Mouse (Mus musculus) monocyte, adult 59 days (primary cell): ENCODE results near the gene Papolb. TPM values are rescaled to one million over a fixed set of nuclear protein-coding genes. Genes with fewer than 3 reads are reported as not detected.

Source experiments
- total RNA-seq, 2 experiments: library from RNA; stranded (reverse); gene quantifications; one replicate each; pipeline ENCODE4 v1.2.4; 2023

The Papolb gene
- not detected for total RNA-seq

DNA sequence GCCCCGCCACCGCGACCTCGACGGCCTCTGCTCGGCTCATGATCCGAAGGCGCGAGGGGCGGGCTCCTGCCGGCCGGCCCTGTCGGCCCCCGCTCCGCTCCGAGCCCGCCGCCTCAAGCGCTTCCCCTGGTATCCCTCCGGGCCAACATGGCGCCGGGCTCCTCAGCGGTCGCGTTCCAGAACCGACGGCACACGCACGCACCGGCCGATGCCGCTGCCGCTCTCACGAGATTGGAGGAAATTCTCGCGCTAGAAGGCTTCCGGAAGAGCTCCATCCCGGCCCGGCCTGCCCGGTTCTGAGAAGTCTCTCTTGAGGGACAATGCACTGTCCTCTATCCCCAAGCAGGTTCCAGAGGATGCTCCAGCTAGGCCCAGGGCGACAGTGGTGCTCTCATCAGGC is at the start of gene Papolb:
TSS of gene Papolb (minus strand) at position 162 of the 400 bp plus-strand sequence.

DNA sequence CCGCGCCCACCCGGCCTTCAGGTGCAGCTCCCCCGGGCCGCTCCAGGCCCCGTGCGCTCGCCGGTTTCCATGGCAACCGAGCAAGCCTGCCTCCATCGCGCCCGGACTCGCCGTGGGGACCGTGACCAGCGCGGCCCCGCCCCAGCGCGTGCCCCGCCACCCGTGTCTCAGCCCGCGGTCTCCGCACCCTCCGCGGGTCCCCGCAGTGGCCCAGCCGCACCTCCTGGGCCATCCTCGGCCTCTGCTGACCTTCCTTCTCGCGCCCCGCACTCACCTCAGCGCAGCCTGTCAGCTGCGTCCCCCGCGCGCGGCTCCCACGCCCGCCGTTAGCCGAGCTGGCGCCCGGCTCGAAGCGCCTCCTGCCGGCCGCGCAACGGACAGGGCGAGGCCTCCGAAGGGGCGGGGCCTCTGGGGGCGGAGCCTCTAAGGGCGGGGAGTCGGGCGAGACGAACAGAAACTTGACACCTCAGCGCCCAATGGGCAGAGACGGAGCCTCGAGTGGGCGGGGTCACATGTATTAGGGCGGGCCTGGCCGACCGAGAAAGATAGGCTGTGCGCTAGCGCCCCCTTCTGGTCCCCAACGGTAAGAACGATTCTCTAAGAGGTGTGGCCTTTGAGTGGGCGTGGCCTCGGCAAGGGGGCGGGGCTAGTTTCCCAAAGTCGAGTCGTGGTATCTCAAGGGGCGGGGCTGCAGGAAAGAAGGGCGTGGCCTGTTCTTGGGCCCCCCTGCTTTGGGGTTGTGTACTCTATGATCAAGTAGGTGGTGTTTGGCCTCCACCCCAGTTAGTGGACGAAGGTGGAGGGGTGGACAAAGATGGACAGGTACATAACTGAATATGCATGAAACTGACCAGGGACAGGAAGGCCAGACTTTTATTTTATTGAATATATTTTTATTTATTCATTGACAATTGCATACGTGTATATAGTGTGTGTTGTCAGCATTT is 21.1 kb upstream of the Papolb start, which contains the start of gene Radil:
TSS of gene Radil (minus strand) at position 393 of the 947 bp plus-strand sequence.

Other genes starting within 250 kb of the Papolb start
- gene Foxk1, start 128.6 kb downstream of the Papolb start, total RNA-seq: 10 to 100 TPM; 79.3 to 81.3 TPM
- 10 to 100 TPM; 39.7 to 51.8 TPM for gene Ap5z1, start 66.1 kb downstream of the Papolb start, total RNA-seq
- not detected for gene Radil, start 21.0 kb upstream of the Papolb start, total RNA-seq
- gene Mmd2, start 78.7 kb upstream of the Papolb start, total RNA-seq: not detected
- gene Wipi2, start 97.6 kb upstream of the Papolb start, total RNA-seq: 10 to 100 TPM; 54.0 to 58.0 TPM
- not detected for gene Slc29a4, start 162.4 kb upstream of the Papolb start, total RNA-seq